Mouse (Mus musculus): ENCODE results near the gene Osbpl9.

Osbpl9 gene

DNA sequence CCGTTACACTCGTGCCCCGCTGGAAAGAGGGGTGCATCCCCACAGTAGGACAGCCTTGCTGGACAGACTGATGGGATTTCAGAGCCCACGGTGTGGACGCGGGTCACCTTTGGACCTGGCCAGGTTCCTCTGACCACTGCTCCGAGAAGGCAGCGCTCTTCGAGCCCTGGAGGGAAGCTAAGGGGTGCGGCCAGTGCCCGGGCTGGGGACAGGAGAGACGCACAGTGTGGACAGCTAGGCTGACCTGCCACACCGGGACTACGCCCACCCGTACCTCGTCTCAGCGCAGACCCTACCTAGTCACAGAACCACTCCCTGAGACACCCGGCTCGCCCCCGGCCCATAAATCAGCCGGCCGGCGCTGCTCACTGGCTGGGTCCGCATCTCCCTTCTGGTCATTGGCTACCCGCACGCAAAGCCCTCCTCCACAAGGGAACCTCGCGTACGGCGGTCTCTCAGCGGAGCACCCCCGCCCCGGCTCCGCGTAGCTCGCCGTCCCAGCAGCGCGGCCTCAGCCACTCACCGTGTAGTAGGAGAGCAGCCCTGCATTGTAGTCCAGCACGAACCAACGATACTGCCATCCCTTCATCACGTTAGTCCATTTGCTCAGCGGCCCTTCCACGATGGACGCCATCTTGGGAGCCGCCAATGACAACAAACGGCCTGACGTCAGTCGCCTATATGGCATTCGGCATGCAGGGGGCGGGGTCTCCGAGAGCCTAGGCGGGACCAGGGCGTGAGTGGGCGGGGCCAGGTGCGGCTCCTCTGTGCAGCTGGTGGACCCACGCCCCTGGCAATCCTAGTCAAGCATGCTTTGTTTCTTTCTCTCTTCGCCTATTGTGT, at the start of gene Osbpl9:
TSS of gene Osbpl9 (minus strand) at position 691 of the 843 bp plus-strand sequence.
- peak; percentile 97 for DNase-seq

DNA sequence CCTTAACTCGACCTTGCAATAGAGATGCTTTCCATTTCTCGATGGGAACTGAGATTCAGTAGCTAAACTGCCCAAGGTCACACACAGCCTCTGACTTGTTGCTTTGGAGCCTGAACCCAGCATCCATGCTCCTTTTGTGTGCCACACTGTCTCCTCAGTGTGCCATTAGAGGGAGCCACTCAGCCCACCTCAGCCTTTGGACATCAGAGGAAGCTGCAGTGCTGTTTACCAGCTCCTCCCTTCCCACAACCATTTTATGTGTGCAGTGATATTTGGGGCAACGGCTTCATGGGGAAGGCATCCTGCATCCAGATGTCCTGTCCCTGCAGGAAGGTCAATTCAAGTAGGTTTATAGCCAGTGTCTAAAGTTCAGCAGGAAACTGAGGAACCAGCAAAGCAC, 49.5 kb upstream of the Osbpl9 start:
- peak in 1 of 2 experiments; percentile 14 for DNase-seq

DNA sequence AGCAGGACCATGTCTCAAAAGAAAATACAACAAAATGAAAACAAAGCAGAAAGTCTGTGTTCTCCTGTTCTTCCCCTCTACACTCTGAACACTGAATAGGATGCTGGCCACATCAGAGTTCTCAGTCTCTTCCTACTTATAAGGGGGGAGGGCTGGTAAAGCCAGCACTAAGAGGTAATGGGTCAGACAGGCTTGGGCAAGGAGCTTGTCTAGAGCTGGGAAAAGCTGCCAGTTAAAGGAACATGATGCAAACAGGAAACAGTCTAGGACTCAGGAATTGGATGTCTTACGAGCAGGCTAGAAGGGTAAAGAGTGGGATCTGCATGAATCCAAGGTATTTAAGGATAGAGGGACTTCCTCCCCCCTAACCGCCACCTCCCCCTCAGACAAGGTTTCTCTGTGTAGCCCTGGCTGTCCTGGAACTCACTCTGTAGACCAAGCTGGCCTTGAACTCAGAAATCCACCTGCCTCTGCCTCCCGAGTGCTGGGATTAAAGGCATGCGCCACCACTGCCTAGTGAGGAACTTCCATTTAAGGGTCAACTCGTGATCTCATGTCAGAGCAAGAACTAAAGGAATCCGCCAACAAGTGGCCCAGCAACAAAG, 43.0 kb upstream of the Osbpl9 start:
- DNase-seq: no peak

- no peak for DNase-seq
Observed at GRCm38 (mm10) chr4:109244506-109244905, 42.4 kb upstream of the Osbpl9 start.

DNA sequence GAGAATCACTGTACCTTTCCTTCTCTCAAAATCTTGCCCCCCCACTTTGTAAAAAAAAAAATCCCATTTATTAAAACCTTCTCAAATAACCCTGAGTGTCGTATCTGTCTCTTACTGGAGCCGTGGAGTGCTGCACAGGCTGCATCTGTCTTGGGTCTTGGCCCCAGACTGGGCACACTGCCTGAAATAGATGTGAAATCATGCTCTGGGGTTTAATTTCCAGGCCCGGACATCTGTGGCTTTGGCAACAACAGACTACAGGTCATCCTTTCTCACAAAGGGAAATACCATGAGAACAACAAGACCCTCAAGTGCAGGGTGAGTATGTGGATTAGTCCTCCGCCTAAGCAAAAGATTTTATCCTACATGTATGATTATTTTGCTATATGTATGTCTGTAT, 39.9 kb upstream of the Osbpl9 start:
- no peak for DNase-seq

DNA sequence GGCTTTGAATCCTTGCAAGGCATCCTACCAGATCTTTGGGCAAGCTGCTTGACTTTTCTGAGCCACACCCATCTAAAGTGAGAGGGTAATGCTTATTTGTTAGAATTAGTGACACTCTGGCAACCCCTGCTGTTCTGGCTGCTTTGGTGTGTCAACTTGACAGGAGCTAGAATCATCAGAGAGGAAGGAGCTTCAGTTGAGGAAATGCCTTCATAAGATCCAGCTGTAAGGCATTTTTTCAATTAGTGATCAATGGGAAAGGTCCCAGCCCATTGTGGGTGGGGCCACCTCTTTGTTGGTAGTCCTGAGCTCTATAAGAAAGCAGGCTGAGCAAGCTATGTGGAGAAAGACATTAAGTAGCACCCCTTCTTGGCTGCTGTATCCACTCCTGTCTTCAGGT, 39.1 kb upstream of the Osbpl9 start:
- DNase-seq: no peak

DNA sequence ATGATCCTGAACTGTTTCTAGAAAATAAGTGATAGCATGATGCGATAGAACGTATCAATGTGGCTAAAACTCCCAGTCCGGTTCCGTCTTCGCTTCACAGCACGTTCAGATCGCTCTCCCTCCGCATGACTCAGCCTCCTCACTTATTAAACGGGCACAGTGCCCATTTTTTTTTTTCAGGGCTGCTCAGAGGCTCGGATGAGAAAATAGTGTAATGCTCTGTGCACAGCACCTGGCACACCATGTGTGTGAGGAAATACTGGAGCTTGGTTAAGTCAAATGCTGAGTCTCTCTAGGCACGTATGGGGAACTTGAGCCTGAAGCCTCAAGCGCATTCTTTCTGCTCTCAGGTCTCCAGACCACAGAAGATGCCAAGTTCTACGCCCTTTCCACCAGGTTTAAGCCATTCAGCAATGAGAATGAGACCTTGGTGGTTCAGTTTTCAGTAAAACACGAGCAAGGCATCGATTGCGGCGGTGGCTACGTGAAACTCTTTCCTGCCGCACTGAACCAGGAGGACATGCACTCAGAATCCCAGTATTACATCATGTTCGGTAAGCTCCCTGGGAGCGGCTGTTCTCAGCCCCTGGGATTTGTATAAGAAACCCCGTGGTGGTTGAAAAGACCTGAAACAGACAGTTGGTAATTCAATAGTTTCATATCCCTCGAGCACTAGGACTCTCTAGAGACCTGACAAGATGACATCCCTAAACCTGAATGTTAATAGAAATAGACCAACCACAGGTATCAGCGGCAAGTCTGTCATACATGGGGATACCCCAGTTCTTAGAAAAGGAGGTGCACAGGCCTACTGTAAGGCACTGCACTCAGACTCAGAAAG, 36.6 kb upstream of the Osbpl9 start:
- no peak for DNase-seq

- no peak for DNase-seq
Observed at GRCm38 (mm10) chr4:109236186-109236879, 34.3 kb upstream of the Osbpl9 start.

- DNase-seq: no peak
Observed at GRCm38 (mm10) chr4:109234806-109235350, 32.8 kb upstream of the Osbpl9 start.

DNA sequence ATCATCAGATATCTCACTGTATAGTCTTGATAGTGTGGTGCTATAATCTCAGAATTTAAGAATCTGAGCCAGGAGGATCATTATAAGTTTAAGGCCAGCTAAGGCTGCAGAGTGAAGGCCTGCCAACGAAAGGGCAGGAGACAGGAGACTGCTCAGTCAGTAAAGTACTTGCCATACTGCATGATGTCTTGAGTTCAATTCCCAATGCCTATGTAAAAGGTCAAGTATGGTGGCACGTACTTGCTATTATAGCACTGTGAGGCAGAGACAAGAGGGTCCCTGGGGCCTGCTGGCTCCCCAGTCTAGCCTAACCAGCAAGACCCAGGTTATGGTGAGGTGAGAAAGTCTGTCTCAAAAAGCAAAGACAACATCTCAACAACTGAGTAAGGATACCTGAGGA, 32.1 kb upstream of the Osbpl9 start, which contains the start of gene Calr4:
TSS of gene Calr4 (plus strand) at position 301 of the 400 bp plus-strand sequence.
- no peak for DNase-seq

DNA sequence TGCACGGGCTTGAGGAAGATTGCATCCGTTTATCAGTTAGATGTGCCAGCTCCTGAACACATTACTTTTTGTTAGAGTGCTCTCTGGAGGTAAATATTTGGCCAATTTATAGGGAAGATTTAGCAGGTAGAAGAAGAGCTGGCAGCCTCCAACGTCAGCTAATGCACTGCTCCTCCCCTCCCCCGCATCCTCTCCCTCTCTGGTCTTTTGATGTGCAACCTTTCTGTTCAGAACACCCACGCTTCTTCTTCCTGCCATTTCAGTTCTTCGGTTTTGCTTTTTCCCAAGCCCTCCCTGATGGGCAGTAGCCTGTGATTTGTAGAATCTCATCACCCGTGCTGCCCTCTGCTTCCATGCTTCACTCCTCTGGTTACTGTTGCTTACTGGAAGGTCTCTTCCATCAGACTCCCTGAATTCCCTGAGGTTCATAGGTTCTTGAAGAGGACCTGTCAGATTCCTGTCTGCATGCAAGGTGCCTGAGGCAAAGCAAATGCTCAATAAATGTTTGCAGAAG, 27.8 kb upstream of the Osbpl9 start:
- DNase-seq: peak; percentile 15 to 37

- DNase-seq: no peak
Observed at GRCm38 (mm10) chr4:109226071-109226470, 24.0 kb upstream of the Osbpl9 start.

GRCm38 (mm10) chr4:109225606-109226005, 23.5 kb upstream of the Osbpl9 start:
- no peak for DNase-seq

GRCm38 (mm10) chr4:109224762-109225552, 22.9 kb upstream of the Osbpl9 start:
- no peak for DNase-seq

DNA sequence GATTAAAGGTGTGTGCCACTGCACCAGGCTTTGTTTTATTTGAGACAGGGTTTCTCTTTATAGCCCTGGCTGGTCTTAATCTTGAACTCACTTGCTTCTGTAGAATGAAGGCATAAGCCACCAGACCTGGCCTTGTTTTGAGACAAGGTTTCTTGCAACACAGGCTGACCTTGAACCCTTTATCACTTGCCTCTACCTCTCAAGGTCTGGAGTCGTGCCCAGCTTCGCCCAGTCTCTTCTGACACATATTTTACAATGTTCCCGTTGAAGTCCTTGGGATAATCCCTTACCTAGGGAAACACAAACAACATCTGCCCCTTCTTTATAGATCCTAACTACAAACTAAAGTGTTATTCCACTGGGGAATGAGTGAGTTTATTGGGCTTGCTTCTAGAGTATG, 19.9 kb upstream of the Osbpl9 start:
- no peak for DNase-seq

- no peak for DNase-seq
Observed at GRCm38 (mm10) chr4:109220441-109220940, 18.4 kb upstream of the Osbpl9 start.

DNA sequence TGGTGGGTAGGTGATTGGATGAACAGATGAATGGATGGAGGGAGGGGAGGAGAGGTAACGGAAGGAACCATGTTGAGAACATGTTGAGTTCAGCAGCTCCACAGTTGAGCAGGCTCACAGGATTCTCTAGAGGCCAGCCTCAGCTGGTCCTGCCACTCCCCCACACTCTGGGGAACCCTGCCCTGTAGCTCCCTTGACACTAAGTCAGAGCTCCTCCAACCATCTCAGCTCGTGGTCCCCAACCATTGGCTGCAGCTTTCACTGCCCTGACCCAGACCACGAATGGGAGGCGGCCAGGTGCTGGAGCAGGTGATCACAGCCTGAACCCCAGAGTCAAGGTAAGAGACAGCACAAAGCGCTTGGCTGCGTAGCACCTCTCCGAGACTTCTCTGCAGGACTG, 15.9 kb upstream of the Osbpl9 start:
- DNase-seq: no peak

- no peak for DNase-seq
Observed at GRCm38 (mm10) chr4:109213986-109214385, 11.9 kb upstream of the Osbpl9 start.

GRCm38 (mm10) chr4:109210881-109211280, 8.8 kb upstream of the Osbpl9 start:
- DNase-seq: no peak

DNA sequence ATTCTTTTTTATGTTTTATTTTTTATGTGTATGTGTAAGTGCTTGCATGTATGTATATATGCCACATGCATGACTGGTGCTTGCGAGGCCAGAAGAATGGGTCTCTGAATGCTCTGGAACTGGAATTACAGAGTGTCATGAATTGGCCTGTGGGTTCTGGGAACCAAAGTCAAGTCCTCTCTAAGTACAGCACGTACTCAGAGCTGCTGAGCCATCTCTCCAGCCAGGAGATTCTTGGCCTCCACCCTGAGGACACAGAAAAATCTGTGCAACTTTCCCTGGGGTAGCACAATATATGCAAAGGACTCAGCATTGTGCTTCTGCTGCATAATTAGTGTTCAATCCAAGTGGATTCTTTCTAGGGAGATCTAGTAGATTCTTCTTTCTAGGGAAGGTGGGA, 8.2 kb upstream of the Osbpl9 start:
- no peak for DNase-seq

- no peak for DNase-seq
Observed at GRCm38 (mm10) chr4:109207524-109207923, 5.5 kb upstream of the Osbpl9 start.

Data from thymus, adult 18-20 months (tissue).